Mouse (Mus musculus): ENCODE measurements at regions not wholly inside any gene's neighbourhood (a gene's known extent, or its start where the extent isn't known, plus 50 kb on each side); places are given as distances from the start of the nearest gene placed in this dataset.

GRCm38 (mm10) chr12:73448388-73448965, 97.7 kb downstream of the Tmem30b start:
- no peak for TF ChIP-seq EP300 (IDR thresholded peaks at IDR 0.05)
- no peak for TF ChIP-seq CTCF (IDR thresholded peaks at IDR 0.05)
